Mouse (Mus musculus) lung, embryonic 16.5 days (tissue): ENCODE measurements around the gene Arl4a. TPM values are rescaled to one million over a fixed set of nuclear protein-coding genes. Genes with fewer than 3 reads are reported as not detected.

ENCODE experiments used
- ATAC-seq: fragments of 200-750 bp; cut with Nextera tagmentation; 2 replicates; pipeline ENCODE4 v1.8.0; 2017; ENCODE audit warnings: low read depth, mild to moderate bottlenecking, moderate library complexity
- H3K27ac ChIP-seq: fragments of 300-500 bp; sonication (generic); 2 replicates; pipeline ENCODE4 v1.5.1; 2014; ENCODE audit warnings: mild to moderate bottlenecking, control low read depth, low read length
- H3K27me3 ChIP-seq: fragments of 300-500 bp; sonication (generic); 2 replicates; pipeline ENCODE4 v1.6.1; 2014; ENCODE audit warnings: low read depth, low read length, mixed read lengths; ENCODE audit not compliant: control insufficient read depth, insufficient read depth
- H3K36me3 ChIP-seq: fragments of 300-500 bp; sonication (generic); 2 replicates; pipeline ENCODE4 v1.6.1; 2014; ENCODE audit warnings: low read length; ENCODE audit not compliant: control insufficient read depth, insufficient read depth
- H3K4me1 ChIP-seq: fragments of 300-500 bp; sonication (generic); replicated peaks from 2 replicates; pipeline ENCODE4 v1.6.1; 2014; ENCODE audit warnings: low read length, mixed read lengths; ENCODE audit not compliant: control insufficient read depth, insufficient read depth
- H3K4me2 ChIP-seq: fragments of 300-500 bp; sonication (generic); 2 replicates; pipeline ENCODE4 v1.6.1; 2014; ENCODE audit warnings: low read depth, low read length, control low read depth
- H3K4me3 ChIP-seq: fragments of 300-500 bp; sonication (generic); 2 replicates; pipeline ENCODE4 v1.5.1; 2014; ENCODE audit warnings: mild to moderate bottlenecking, low read length, control low read depth
- H3K9ac ChIP-seq: fragments of 300-500 bp; sonication (generic); 2 replicates; pipeline ENCODE4 v1.6.1; 2014; ENCODE audit warnings: low read length, control low read depth
- H3K9me3 ChIP-seq: fragments of 300-500 bp; sonication (generic); 2 replicates; pipeline ENCODE4 v1.6.1; 2016; ENCODE audit warnings: low read length; ENCODE audit not compliant: control insufficient read depth
- WGBS: fragments of 180-500 bp; shearing (Covaris S2); extraction: QIAGEN DNeasy Blood & Tissue Kit; methylation state at CpG from one replicate; pipeline ENCODE4 v1.1.7; 2014; 5-methylcytosine and 5-hydroxymethylcytosine counted together
- polyA plus RNA-seq: library from polyadenylated mRNA; unstranded; fragments of >200 nt; fragmentation: Nextera tagmentation; extraction: Ambion mirVana; gene quantifications from 2 replicates; pipeline ENCODE4 v1.2.1, GENCODE M21; 2015

Arl4a gene
- polyA plus RNA-seq, 1 experiment from 2014 or later: 30.9 TPM

GRCm38 (mm10) chr12:40037226-40037813 lies 505 bp downstream of the Arl4a start:
- Histone ChIP-seq H3K9me3 (no peaks in the 10 kb centered on the region), H3K27ac (peak overlapping the region; percentile 80), H3K9ac (peak overlapping the region; percentile 80), H3K4me3 (peak overlapping the region; percentile 84), H3K4me2 (peak overlapping the region; percentile 84), H3K4me1 (no peaks in the 10 kb centered on the region; the same call in 1 of the 2 replicates), H3K27me3 (no peaks in the 10 kb centered on the region), H3K36me3 (no peaks in the 10 kb centered on the region)
- 0% methylated on average over 36 of the region's 60 CpGs for WGBS
- ATAC-seq: peak; percentile 98

GRCm38 (mm10) chr12:40036666-40037065 lies 1.2 kb downstream of the Arl4a start:
- Histone ChIP-seq H3K9ac (peak overlapping the region; percentile 80), H3K9me3 (no peaks in the 10 kb centered on the region), H3K27me3 (no peaks in the 10 kb centered on the region), H3K27ac (peak overlapping the region; percentile 67), H3K4me2 (peak overlapping the region; percentile 69), H3K4me3 (peak overlapping the region; percentile 84), H3K4me1 (no peaks in the 10 kb centered on the region; the same call in 1 of the 2 replicates), H3K36me3 (no peaks in the 10 kb centered on the region)
- ATAC-seq: no peak
- under 1% methylated on average over 11 of the region's 11 CpGs for WGBS

GRCm38 (mm10) chr12:40035506-40035905 lies 2.3 kb downstream of the Arl4a start:
- 59% methylated on average over 4 of the region's 4 CpGs for WGBS
- H3K9ac ChIP-seq: no peak overlapping the region

GRCm38 (mm10) chr12:40029201-40029600 lies 8.6 kb downstream of the Arl4a start:
- Histone ChIP-seq H3K27me3 (no peaks in the 10 kb centered on the region), H3K4me1 (no peaks in the 10 kb centered on the region), H3K4me2 (no peak overlapping the region), H3K27ac (no peak overlapping the region), H3K4me3 (no peak overlapping the region), H3K9ac (no peak overlapping the region), H3K36me3 (no peaks in the 10 kb centered on the region), H3K9me3 (no peaks in the 10 kb centered on the region)
- ATAC-seq: no peak
- WGBS: 70% methylated on average over 4 of the region's 4 CpGs

More at GRCm38 (mm10) chr12:40035506-40035905, 2.3 kb downstream of the Arl4a start:
- Histone ChIP-seq H3K36me3 (no peaks in the 10 kb centered on the region), H3K4me3 (peak overlapping the region; percentile 84; the same call in 1 of the 2 replicates), H3K9me3 (no peaks in the 10 kb centered on the region), H3K4me1 (no peaks in the 10 kb centered on the region; the same call in 1 of the 2 replicates), H3K27me3 (no peaks in the 10 kb centered on the region), H3K27ac (no peak overlapping the region), H3K4me2 (0 out of 2 replicates have a peak overlapping the region, but pooled peaks have one; percentile 69)
- ATAC-seq: no peak

- Histone ChIP-seq H3K4me1 (no peaks in the 10 kb centered on the region), H3K27ac (no peak overlapping the region), H3K9ac (no peak overlapping the region), H3K4me2 (no peak overlapping the region), H3K4me3 (no peak overlapping the region), H3K27me3 (no peaks in the 10 kb centered on the region), H3K9me3 (no peaks in the 10 kb centered on the region), H3K36me3 (no peaks in the 10 kb centered on the region)
- 79% methylated on average over 3 of the region's 3 CpGs for WGBS
- ATAC-seq: no peak
Observed at GRCm38 (mm10) chr12:40027846-40028245, 10.0 kb downstream of the Arl4a start.

DNA sequence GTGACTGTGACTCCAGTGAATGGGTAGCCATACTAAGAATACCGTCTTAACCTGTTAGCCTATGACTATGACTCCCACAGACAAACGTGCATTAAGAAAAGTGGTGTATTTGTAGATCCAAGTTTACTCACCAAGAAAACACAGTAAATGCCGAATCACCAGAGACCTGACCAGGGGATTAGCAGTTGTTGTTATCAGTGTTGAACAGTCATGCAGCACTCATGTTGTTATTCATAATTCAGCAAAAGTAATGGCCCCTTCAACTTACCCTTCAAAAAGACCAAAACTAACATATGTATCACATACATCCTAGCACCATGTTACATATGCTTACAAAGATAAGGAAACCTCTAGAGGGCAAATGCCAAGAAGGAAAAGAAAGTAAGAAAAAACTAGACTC lies 10.4 kb downstream of the Arl4a start:
- H3K4me1 ChIP-seq: no peaks in the 10 kb centered on the region
- no peak overlapping the region for H3K4me3 ChIP-seq
- no peak overlapping the region for H3K9ac ChIP-seq
- WGBS: 57% methylated on average over 3 of the region's 3 CpGs
- H3K9me3 ChIP-seq: no peaks in the 10 kb centered on the region
- no peaks in the 10 kb centered on the region for H3K27me3 ChIP-seq
- H3K36me3 ChIP-seq: no peaks in the 10 kb centered on the region
- H3K4me2 ChIP-seq: no peak overlapping the region
- no peak overlapping the region for H3K27ac ChIP-seq
- ATAC-seq: no peak

DNA sequence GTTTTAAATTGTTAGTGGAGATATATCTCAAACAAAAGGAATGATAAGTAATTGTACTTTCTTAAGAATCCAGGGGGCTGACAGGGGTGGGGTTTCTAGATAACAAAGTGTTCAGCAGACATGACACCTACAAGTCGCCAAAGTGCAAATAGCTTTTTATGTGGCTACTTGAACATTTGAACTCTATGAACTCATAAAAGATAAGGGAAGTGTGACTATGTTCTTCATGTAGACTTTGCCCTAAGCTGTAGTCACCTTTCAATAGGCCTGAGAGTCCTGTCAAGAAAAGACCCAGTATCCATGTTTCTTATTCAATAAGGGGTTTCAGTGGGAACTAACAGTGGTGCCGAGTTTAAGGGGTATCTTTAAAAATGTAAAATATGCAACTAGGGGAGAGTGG lies 13.9 kb downstream of the Arl4a start:
- Histone ChIP-seq H3K9me3 (no peaks in the 10 kb centered on the region), H3K36me3 (no peaks in the 10 kb centered on the region), H3K4me1 (no peaks in the 10 kb centered on the region), H3K4me2 (no peak overlapping the region), H3K27me3 (no peaks in the 10 kb centered on the region), H3K9ac (no peak overlapping the region), H3K4me3 (no peak overlapping the region), H3K27ac (no peak overlapping the region)
- 38% methylated on average over 2 of the region's 2 CpGs for WGBS
- no peak for ATAC-seq

DNA sequence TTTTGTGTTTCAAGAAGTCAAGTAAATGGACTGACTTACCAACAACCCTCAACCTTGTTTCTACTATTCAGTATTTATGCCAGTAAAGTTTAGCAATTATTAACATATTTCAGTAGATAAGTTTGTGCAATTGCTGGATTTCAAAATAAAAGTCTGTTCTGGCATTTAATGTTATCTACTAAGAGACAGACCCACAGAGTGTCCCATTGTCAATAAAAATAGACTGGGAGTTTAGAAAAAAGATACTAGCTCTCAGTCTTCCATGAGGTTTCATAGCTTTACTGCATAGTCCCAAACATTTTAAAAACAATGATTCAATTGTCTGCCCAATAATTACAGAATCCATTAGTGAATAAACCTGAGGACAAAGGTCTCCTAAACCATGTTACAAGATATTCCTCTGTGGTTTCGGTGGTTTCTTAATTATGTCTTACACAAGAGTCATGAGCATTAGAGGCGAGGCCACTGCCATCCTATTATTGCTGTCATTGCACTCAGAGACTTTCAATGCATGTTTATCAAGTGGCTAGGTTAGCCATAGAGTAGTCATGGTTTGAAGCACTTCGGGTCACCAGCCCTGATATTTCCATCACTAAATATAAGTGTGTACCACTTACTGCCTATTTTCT lies 14.7 kb downstream of the Arl4a start:
- H3K27ac ChIP-seq: no peak overlapping the region
- no peaks in the 10 kb centered on the region for H3K36me3 ChIP-seq
- ATAC-seq: no peak
- no peak overlapping the region for H3K4me2 ChIP-seq
- H3K9me3 ChIP-seq: no peaks in the 10 kb centered on the region
- no peaks in the 10 kb centered on the region for H3K27me3 ChIP-seq
- no peak overlapping the region for H3K4me3 ChIP-seq
- 75% methylated on average over 3 of the region's 3 CpGs for WGBS
- H3K9ac ChIP-seq: no peak overlapping the region
- H3K4me1 ChIP-seq: 0 out of 2 replicates have a peak, but pooled peaks cover under 1% of the 10 kb centered on the region

DNA sequence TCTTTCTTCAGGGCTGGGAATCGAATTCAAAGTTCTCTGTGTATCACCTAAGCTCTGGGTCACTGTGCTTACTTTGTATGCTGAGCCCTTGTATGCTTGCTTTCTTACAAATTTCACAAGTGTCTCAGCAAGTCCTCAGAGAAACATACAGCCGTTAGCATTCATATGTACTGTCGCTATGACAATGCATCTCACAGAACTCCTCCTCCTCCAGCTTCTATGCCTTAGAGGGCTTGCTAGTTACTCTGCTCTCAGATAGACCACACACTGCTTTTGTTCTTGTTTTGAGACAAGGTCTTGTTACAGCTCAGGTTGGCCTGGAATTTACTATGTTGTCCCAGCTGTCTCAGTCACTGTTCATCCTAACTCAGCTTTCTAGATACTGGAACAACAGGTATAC lies 15.5 kb downstream of the Arl4a start:
- Histone ChIP-seq H3K4me3 (no peak overlapping the region), H3K4me1 (0 out of 2 replicates have a peak, but pooled peaks cover 2% of the 10 kb centered on the region), H3K27me3 (no peaks in the 10 kb centered on the region), H3K9me3 (no peaks in the 10 kb centered on the region), H3K27ac (no peak overlapping the region), H3K36me3 (no peaks in the 10 kb centered on the region), H3K4me2 (no peak overlapping the region), H3K9ac (no peak overlapping the region)
- ATAC-seq: no peak
- 83% methylated on average over 3 of the region's 3 CpGs for WGBS
